Mouse (Mus musculus) frontal cortex, postnatal 14 days (tissue): ENCODE measurements around the gene Triobp.

Experiments used
- DNase-seq, 2 experiments: peaks; one replicate each; pipeline ENCODE4 v3.0.0; 2022; ENCODE audit warnings: low spot score in 2 of 2

Triobp gene

DNA sequence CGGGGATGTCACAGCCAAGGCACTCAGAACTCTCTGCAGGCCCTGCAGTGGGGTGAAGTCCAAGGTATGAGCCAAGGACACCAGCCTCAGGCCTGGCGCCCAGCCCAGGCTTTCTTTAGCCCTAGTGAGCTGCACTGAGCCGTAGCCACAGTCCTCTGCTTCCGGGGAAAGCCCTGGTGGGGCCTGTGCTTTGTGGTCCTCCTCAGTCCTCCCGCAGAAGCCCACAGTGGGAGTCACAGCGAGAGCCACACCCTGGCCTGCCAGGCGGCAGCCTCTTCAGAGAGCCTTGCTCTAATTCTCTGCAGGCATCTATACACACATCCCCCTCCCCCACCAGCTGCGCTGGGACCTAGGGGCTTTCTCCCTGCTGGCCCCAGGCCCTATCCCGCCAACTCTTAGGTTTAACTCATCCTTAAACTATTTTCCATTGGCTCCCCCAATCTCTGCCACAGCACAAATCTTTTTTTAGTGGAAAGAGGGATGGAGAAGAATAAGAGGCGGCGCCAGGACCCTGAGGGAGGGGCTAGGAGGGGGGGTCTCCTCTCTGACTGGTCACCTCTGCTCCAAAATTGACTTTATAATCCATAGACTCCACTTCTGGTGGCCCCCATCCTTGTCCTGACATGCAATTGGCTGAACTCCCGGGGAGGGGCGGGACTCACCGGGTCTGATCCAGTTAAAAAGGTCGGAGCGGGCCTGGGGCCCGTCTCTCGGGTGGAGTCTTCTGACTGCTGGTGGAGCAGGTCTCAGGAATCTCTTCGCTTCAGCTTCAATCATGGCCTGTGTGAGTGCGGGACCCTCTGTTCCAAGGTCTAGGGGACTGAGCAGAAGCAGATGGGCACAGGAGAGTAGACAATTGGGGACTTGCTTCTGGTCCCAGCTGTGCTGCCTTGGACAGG, 21.3 kb upstream of the Triobp start, which contains the start of gene Lgals1:
TSS of gene Lgals1 (plus strand) at position 705 of the 899 bp plus-strand sequence.
- peak in 1 of 2 experiments; percentile 48 for DNase-seq

DNA sequence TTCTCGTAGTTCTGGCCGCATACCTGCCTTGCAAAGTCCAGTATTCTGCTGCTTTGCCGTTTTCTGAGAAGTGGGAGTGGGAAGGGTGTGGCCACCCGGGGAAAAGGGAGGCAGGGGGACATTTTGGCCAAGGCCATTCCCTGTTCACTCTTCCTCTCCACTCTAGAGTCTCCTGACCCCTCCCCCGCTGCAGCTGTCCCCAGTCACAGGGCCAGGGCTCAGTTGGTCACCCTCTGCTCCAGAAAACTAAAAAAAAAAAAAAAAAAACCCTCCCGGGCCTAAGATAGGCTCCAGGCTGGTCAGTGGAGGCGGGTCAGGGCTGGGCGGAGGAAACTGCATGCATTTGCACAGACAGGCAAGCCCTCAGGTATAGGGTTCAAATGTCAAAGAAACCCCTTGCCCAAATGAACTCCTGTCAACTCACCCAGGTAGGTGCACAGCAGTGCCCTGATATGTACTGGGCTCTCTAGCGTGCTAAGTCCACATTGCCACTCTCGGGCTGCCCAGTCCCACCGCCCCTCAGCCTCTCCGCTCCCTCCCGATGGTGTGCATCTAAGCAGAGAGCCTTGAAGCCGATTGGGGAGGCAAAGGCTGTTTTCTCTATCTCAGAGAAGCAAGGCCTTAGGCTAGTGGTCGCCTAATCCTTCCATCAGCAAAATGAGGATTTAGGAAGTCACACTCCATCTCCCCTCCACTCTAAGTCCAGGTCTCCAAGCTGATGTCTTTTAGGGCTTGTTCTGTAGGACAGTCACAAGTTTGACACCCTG, 20.3 kb upstream of the Triobp start:
- no peak for DNase-seq

DNA sequence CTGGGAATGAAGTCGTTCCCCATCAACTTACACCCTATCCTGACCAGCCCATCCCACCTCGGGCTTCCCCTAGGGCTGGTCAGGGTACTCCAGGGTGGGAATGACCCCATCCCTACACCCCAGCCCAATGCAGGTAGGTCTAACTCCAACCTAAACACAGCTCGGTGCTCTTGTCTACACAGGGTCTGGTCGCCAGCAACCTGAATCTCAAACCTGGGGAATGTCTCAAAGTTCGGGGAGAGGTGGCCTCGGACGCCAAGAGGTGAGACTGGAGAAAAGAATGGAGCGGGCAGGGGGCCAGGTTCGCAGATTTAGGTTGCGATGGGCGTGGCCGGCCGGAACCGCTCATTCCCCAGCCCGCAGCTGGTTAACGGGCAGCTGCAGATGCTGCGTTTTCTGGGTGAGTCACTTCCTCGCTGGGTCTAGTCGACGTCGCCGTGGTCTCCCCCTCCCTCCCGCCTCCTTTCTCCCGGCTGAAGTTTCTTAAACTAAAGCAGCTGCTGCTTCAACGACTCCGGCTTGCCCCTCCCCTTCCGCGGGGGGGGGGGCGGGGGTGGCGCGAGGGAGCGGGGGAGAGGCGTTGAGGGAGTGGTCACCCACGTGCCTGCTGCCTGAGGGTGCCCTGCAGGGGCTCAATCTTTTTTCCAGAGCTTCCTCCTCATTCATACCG, 19.6 kb upstream of the Triobp start:
- peak in 1 of 2 experiments; percentile 48 for DNase-seq

DNA sequence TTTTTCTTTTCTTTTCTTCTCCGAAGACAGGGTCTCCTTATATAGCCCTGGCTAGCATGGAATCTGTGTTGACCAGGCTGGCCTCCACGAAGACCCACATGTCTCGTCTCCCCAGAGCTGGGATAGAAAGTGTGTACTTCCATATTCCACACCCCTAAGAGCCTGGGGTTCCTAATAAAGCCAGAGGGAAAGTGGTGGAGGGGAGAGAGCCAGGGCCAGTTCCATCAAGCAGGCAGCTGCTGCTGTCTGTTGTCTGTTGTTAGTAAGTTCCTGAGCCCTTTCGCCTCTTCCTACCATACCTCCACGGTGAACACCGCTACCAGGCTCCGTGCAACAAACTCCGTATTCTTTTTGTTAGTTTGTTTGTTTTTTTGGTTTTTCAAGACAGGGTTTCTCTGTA, 19.0 kb upstream of the Triobp start:
- no peak for DNase-seq

DNA sequence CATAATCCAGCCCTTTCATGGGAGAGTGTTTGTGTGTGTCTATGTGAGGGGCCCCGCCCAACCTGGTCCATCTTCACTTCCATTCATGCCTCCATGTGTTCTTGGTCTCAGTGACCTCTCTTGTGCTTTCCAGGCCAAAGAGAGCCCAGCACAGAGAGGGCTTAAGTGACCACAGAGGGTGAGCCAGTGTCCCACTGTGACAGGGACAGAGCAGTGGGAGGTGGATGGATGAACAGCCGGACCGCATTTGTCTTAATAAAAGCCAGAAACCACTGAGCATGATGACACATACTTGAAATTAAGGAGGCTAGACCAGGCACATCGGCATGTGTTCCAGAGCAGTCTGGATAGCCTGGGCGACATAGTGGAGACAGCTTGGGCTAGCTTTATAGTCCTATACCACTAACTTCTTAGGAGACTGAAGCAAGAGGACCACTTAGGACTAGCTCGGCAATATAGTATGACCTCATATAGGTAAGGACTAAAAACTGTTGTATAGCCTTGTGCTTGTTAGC, 17.3 kb upstream of the Triobp start:
- DNase-seq: no peak

DNA sequence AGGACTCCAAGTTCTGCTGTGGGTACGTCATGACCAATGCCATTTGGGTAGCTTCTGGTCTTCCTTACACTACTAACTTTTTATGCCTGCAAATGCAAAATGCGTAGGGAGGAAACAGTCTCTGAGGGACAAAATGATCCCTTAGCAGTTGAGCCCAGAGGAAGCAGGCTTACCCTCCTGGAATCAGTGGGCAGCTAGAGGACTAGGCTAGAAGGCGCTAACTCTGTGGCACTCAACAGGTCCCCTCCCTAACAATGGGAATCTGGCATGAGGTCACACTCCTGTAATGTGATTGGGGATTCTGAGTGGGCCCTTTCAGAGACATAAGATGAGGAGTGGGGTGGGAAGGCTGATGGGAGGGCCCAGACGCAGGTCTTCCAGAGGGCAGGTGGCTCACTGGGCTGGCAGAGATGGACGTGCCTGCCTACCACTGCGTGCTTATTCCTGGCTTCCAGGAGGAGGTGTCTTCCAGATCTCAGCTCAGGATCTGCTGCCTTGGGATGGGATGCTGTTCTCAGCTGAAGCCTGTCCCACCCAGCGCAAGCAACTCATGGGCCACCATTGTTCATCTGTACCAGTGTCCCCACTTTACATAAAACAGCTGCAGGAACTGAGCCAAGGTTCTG, 16.6 kb upstream of the Triobp start:
- no peak for DNase-seq

DNA sequence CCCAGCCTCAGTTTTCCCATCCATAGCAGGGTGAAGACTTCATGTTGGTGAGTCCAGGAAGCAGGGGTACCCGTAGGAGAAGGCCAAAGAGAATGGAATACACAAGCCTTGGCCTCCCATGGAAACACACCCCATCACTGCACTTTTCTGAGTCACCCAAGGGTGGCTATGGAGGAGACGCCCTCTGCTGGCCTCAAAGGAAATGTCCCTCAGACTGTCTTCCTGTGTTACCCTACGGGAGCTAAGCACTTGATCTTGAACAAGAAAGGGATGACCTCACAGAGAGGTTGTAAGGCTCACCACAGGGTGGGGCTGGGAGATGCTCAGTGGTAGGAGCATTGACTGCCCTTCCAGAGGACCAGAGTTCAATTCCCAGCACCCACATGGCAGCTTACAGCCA, 15.9 kb upstream of the Triobp start:
- DNase-seq: no peak

DNA sequence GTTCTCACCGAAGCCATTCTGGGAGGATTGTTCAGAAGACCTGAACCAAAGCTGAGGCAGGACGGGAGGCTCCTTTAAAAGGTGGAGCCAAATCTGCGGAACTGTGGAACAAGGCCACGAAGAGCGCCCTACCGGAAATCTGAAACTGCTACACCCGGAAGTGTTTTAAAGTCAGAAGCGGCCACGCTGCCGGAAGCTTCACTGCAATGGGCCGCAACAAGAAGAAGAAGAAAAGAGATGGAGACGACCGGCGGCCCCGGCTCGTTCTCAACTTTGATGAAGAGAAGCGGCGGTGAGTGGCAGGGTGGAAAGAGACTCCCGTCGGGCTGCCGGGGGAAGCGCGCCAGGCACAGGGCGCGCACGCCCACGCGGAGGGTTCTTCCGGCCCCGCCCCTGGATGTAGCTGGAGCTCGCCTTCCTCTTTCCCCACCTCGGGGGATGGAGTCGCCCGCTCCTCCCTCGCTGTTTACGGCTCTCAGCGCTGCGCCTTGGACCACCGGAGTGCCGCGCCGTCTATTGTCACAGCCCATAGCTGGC, 12.7 kb upstream of the Triobp start, which contains the start of gene Nol12:
TSS of gene Nol12 (plus strand) at position 150 of the 537 bp plus-strand sequence.
- DNase-seq: peak; percentile 68 to 78

DNA sequence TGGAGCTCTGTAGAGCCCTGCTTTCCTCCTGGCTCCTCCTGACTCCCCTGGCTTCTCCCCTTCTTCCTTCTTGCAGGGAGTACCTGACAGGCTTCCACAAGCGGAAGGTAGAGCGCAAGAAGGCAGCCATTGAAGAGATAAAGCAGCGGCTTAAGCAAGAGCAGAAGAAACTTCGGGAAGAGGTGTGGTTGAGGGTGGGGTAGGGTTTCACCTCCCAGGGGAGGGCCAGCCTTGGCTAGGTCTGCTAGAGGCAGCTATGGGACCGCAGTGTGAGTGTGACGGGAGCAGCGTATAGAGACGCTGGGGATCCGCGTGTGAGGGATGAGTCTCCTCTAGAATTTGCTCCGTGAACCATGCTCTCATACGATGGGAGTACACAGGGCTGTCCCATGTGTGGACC, 11.1 kb upstream of the Triobp start:
- DNase-seq: no peak

DNA sequence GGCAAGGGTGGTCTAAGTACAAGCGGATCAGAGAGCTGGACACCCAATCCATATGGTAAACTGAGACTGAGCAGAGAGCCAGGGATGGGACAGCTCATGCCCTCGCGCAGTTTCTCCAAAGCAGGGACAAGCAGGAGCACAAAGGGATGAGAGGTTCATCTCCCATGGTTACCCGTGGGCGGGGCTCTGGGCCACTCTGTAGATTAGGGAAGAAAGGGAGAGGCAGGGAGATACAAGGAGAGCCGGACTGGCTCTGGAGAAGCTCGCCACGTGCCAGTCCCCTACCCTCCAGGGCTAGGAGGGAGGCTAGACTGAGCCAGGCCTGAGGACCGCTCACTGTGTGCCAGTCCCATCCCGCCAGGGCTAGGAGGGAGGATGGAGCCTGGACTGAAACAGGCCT, 10.2 kb upstream of the Triobp start:
- no peak for DNase-seq

DNA sequence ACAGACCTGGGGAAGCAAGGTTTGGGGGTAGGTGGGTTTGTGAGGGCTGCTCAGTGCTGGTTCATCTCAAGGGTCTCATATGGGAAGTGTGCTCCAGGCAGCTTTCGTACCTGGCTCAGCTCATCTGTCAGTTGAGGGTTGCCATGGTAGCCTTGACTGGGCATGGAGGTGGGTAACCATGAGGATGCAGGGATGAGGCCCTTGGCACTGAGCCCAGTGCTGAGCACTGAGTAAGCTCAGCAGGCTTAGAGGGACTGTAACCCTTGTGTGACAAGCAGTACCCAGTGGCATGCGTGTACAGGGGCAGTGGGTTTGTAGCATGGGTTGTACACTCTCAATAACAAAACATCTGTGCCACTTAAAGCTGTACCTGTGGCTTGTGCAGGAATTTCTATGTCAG, 9.6 kb upstream of the Triobp start:
- DNase-seq: no peak

DNA sequence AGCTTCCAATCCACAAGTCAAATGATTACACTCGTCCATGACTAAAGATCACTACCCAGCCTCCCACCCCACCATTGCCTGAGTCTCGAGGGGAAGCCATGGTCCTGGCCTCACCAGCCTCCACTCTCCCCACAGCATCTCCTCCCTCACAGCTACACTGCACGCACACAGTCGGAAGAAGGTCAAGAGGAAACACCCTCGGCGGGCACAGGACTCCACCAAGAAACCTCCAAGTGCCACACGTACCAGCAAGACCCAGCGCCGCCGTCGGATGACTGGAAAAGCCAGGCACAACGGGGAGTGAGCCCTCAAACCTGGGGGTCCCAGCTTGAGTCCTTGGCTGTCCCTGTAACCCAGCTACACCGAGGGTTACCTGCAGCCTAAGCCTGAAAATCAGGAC, 7.2 kb upstream of the Triobp start:
- no peak for DNase-seq

DNA sequence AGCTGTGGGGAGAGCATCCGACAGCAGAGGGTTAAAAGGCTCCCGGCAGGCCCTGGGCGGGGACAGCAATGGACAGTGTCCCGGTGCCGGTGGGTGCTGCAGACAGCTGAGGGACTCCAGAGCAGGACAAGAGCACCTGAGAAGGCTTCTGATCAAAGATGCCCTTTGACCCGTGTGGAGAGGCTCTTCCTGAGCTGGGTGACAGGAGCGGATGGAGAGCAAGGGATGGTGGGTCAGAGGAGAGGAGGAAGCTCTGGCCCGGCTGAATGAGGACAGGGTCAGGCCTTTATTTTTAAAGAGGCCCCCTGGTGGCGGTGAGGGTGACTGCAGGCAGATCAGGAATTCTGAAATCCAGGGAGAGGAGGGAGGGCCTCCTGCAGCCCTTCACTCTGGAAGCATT, 4.9 kb upstream of the Triobp start:
- DNase-seq: peak; percentile 67 to 75

DNA sequence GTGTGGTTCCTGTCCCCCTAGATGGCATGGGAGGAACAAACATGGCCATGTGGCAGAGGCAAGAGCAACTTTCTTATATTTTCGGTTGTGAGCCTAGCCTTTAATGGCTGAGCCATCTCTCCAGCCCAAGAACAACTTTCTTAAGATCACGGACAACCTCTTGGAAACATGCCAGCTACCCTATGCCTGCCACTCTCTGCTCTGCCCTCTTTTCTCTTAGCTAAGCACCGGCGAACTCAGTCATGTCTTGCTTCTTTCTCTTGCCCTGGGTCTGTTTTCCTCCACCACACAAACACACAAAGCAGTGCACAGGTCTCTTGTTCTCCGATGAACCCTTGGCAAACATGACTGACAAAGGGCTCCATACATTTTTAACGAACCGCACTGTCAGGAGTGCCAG, 1.3 kb upstream of the Triobp start:
- no peak for DNase-seq

DNA sequence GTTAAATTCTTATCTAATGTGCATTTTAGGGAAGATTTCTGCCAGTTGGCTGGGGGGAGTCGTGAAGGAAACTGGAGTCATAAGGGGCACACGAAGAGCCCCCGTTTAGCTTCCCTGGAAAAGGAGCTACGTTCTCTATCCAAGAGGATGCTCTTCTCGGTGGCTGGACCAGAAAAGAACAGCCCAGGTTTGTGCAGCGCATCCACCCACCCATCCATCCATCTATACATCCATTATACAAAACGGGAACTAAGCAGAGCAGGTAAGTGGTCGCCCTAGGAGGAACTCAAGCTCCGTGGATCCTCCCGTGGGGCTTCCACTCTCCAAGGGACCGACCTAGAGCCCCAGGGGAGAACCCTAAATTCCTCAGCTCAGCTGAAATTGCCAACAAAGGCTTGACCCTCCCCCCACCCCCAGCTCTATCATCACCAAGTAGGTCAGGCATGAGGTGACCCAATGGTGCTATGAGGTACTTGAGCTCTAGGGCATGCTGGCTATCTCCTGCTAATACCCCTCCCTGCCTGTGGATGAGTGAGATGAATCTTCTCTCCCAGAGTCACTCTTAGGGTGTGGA, 715 bp downstream of the Triobp start:
- no peak for DNase-seq

DNA sequence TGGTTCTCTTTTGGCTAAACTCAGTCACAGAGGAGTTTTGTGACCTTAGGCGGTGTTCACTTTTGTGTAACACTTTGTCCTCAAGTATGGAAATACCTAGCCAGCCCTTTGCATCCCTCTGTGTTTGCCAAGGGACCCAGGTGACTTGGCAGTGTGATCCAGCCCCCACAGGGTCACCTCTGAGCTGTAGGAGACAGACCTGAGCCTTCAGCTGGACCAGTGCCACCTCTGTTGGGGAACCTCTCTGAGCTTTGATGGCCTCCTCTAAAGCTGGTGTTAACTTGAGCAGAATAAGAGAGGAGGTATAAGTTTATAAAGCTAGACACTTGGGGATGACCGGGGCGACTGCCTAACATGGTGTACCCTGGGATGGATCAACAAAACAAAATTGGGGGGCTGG, 1.4 kb downstream of the Triobp start:
- no peak for DNase-seq

DNA sequence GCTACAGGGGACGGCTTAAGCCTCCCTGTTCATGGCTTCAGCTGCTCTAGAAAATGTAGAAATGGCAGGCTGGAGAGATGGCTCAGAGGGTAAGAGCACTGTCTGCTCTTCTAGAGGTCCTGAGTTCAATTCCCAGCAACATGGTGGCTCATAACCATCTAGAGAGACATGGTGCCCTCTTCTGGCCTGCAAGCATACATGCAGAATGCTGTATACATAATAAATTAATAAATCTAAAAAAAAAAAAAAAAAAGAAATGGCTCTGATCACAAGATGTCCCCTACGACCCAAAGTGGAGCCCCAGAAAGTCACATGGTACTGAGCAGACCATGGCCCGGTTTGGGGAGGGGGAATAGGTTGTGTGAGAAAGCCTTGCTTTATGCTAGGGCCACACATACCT, 8.1 kb downstream of the Triobp start:
- no peak for DNase-seq

DNA sequence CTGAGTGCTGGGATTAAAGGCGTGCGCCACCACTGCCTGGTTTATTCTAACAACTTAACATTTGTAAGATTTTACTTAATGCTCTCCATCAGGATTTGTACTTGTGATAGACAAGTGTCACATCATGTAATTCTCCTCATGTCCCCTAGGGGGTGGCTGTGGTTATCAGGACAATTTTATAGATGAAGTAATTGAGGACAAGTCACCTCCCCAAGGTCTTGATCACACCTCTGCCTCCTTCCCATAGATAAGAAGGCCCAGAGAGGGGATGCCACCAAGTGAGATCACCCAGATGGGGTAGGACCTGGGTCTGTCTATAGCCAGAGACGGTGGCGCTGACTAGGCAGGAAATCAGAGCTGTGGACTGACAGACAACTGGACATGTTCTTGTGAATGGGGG, 8.8 kb downstream of the Triobp start:
- DNase-seq: no peak

DNA sequence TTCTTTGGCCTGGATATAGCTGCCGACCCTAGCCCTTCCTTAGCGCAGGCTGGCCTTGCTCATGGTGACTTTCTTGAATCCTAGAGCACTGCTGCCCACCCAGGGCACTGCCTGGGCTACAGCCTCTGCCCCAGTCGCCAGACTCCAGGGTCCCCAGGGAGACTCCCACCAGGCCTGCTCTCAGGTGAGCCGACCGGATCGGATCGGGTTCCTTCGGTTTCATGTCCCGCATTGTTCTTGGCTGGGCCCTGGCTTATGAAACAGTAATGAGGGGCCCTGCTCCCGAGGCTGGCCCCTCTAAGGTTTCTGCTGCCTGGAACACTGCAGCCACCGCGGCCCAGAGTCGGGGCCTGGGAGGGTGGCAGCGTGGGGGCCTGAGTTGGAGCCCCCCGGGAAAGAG, 9.5 kb downstream of the Triobp start:
- no peak for DNase-seq

DNA sequence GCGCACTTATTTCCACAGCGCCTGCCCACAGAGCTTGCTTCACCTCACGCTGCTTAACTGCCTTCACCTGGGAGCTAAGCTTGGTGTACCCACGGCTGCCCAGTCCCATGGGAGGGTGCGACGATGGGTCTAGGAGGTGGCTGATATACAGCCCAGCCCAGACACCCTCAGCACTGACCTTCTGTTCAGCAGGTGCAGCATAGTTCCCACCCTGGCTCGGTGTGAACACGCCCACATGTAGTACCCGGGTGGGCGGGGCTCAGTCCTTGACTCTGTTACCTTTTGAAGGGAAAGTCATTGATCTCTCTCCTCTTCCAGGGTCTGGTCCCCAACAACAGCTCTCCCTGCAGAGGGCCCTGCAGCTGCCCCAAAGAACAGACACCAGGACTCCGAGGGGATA, 12.0 kb downstream of the Triobp start:
- no peak for DNase-seq

DNA sequence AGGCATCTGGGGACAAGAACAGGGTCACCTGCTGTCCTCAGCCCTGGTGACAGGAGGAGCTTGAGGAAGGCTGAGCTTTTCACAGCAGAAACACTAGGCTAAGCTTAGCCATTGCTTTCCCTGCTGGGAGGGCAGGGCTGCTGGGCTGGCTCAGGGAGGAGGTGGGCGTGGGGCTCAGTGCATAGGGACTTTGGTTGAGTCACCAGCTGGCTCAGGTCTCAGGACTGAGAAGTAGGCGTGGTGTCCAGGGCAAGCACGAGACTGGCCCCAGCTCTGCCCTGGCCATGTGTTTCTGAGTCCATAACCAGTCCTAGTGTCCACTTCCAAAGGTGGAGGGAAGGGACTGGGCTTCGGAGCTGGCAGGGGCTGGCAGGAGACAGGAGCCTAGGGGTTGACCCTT, 12.6 kb downstream of the Triobp start:
- DNase-seq: no peak
